Mouse (Mus musculus) hindbrain, embryonic 11.5 days (tissue): ENCODE data around the gene Ccdc170. TPM values are rescaled to one million over a fixed set of nuclear protein-coding genes. Genes with fewer than 3 reads are reported as not detected.

Experiments used
- ATAC-seq: fragments of 200-750 bp; cut with Nextera tagmentation; 2 replicates; pipeline ENCODE4 v1.8.0; 2017; ENCODE audit warnings: mild to moderate bottlenecking, moderate TSS enrichment, moderate library complexity; ENCODE audit not compliant: low FRiP score
- DNase-seq: peaks from one replicate; pipeline ENCODE4 v3.0.0-alpha.2; 2015; ENCODE audit warnings: low spot score
- H3K27ac ChIP-seq: fragments of 300-500 bp; sonication (generic); 2 replicates; pipeline ENCODE4 v1.5.1; 2014; ENCODE audit warnings: mild to moderate bottlenecking, low read depth, low read length
- H3K27me3 ChIP-seq: fragments of 300-500 bp; sonication (generic); 2 replicates; pipeline ENCODE4 v1.6.1; 2014; ENCODE audit warnings: mild to moderate bottlenecking, low read length, moderate library complexity, mixed read lengths; ENCODE audit not compliant: control insufficient read depth, insufficient read depth
- H3K36me3 ChIP-seq: fragments of 300-500 bp; sonication (generic); 2 replicates; pipeline ENCODE4 v1.6.1; 2014; ENCODE audit warnings: mild to moderate bottlenecking, low read length, moderate library complexity, mixed read lengths; ENCODE audit not compliant: control insufficient read depth, insufficient read depth
- H3K4me1 ChIP-seq: fragments of 300-500 bp; sonication (generic); replicated peaks from 2 replicates; pipeline ENCODE4 v1.6.1; 2014; ENCODE audit warnings: low read length, mixed read lengths; ENCODE audit not compliant: control insufficient read depth, insufficient read depth
- H3K4me2 ChIP-seq: fragments of 300-500 bp; sonication (generic); replicated peaks from 2 replicates; pipeline ENCODE4 v1.6.1; 2014; ENCODE audit warnings: mild to moderate bottlenecking, low read depth, low read length
- H3K4me3 ChIP-seq: fragments of 300-500 bp; sonication (generic); 2 replicates; pipeline ENCODE4 v1.5.1; 2014; ENCODE audit warnings: low read depth, low read length
- H3K9ac ChIP-seq: fragments of 300-500 bp; sonication (generic); 2 replicates; pipeline ENCODE4 v1.6.1; 2014; ENCODE audit warnings: low read depth, low read length
- H3K9me3 ChIP-seq: fragments of 300-500 bp; sonication (generic); 2 replicates; pipeline ENCODE4 v1.6.1; 2016; ENCODE audit warnings: low read length; ENCODE audit not compliant: control insufficient read depth
- WGBS: fragments of 180-500 bp; shearing (Covaris S2); extraction: QIAGEN DNeasy Blood & Tissue Kit; methylation state at CpG from one replicate; pipeline ENCODE4 v1.1.7; 2014; 5-methylcytosine and 5-hydroxymethylcytosine counted together
- polyA plus RNA-seq: library from polyadenylated mRNA; unstranded; fragments of >200 nt; fragmentation: Nextera tagmentation; extraction: Ambion mirVana; gene quantifications from 2 replicates; pipeline ENCODE4 v1.2.1, GENCODE M21; 2014

Ccdc170 gene
- polyA plus RNA-seq, 1 experiment from 2014 or later, result 0.40 TPM

GRCm38 (mm10) chr10:4570778-4571177 is 88.5 kb downstream of the Ccdc170 start:
- H3K27ac ChIP-seq, result no peak overlapping the region
- H3K27me3 ChIP-seq, result no peaks in the 10 kb centered on the region
- H3K9ac ChIP-seq, result no peak overlapping the region
- H3K4me2 ChIP-seq, result no peak overlapping the region
- no peaks in the 10 kb centered on the region for H3K4me1 ChIP-seq
- no peak for ATAC-seq
- H3K4me3 ChIP-seq, result no peak overlapping the region
- no peaks in the 10 kb centered on the region for H3K9me3 ChIP-seq
- no peak for DNase-seq
- H3K36me3 ChIP-seq, result no peaks in the 10 kb centered on the region
- 92% methylated on average over 4 of the region's 4 CpGs for WGBS

GRCm38 (mm10) chr10:4571304-4571703 is 89.0 kb downstream of the Ccdc170 start:
- H3K4me1 ChIP-seq, result no peaks in the 10 kb centered on the region
- no peak overlapping the region for H3K4me2 ChIP-seq
- no peaks in the 10 kb centered on the region for H3K9me3 ChIP-seq
- no peak overlapping the region for H3K9ac ChIP-seq
- no peaks in the 10 kb centered on the region for H3K36me3 ChIP-seq
- no peaks in the 10 kb centered on the region for H3K27me3 ChIP-seq
- no peak overlapping the region for H3K4me3 ChIP-seq
- DNase-seq (no peak), ATAC-seq (no peak)
- WGBS, result 73% methylated on average over 4 of the region's 4 CpGs
- no peak overlapping the region for H3K27ac ChIP-seq

- Histone ChIP-seq H3K4me1 (no peaks in the 10 kb centered on the region), H3K4me3 (no peak overlapping the region), H3K9me3 (no peaks in the 10 kb centered on the region), H3K4me2 (no peak overlapping the region), H3K27ac (no peak overlapping the region), H3K27me3 (no peaks in the 10 kb centered on the region), H3K9ac (no peak overlapping the region), H3K36me3 (no peaks in the 10 kb centered on the region)
- whole genome bisulfite sequencing, result 81% methylated on average over 5 of the region's 5 CpGs
- DNase-seq, result peak; percentile 55
- peak; percentile 72 for ATAC-seq
These were observed 99.6 kb downstream of the Ccdc170 start for GRCm38 (mm10) chr10:4581905-4582304.

- WGBS, result 82% methylated on average over 6 of the region's 6 CpGs
- no peak for ATAC-seq
These were observed 104.4 kb downstream of the Ccdc170 start for GRCm38 (mm10) chr10:4586691-4587090.

GRCm38 (mm10) chr10:4589576-4589975 is 107.3 kb downstream of the Ccdc170 start:
- DNase-seq, result no peak
- Histone ChIP-seq H3K27me3 (no peaks in the 10 kb centered on the region), H3K4me1 (no peaks in the 10 kb centered on the region), H3K9me3 (no peaks in the 10 kb centered on the region), H3K27ac (no peak overlapping the region), H3K36me3 (no peaks in the 10 kb centered on the region), H3K4me3 (no peak overlapping the region), H3K9ac (no peak overlapping the region), H3K4me2 (no peak overlapping the region)
- no peak for ATAC-seq
- 80% methylated on average over 4 of the region's 4 CpGs for WGBS

More at GRCm38 (mm10) chr10:4586691-4587090, 104.4 kb downstream of the Ccdc170 start:
- Histone ChIP-seq H3K4me2 (no peak overlapping the region), H3K27me3 (no peaks in the 10 kb centered on the region), H3K9ac (no peak overlapping the region), H3K4me1 (no peaks in the 10 kb centered on the region), H3K4me3 (no peak overlapping the region), H3K27ac (no peak overlapping the region), H3K9me3 (no peaks in the 10 kb centered on the region), H3K36me3 (no peaks in the 10 kb centered on the region)
- DNase-seq, result no peak

GRCm38 (mm10) chr10:4590956-4591355 is 108.7 kb downstream of the Ccdc170 start:
- no peak overlapping the region for H3K4me3 ChIP-seq
- H3K27me3 ChIP-seq, result no peaks in the 10 kb centered on the region
- H3K4me1 ChIP-seq, result no peaks in the 10 kb centered on the region
- no peak overlapping the region for H3K9ac ChIP-seq
- H3K36me3 ChIP-seq, result no peaks in the 10 kb centered on the region
- no peaks in the 10 kb centered on the region for H3K9me3 ChIP-seq
- DNase-seq (no peak), ATAC-seq (no peak)
- H3K27ac ChIP-seq, result no peak overlapping the region
- 88% methylated on average over 8 of the region's 8 CpGs for WGBS
- no peak overlapping the region for H3K4me2 ChIP-seq

GRCm38 (mm10) chr10:4593828-4594227 is 111.5 kb downstream of the Ccdc170 start:
- H3K4me1 ChIP-seq, result no peaks in the 10 kb centered on the region
- DNase-seq, result peak; percentile 25
- no peaks in the 10 kb centered on the region for H3K36me3 ChIP-seq
- 72% methylated on average over 4 of the region's 4 CpGs for WGBS
- H3K9me3 ChIP-seq, result no peaks in the 10 kb centered on the region
- H3K4me2 ChIP-seq, result no peak overlapping the region
- no peak overlapping the region for H3K9ac ChIP-seq
- H3K4me3 ChIP-seq, result no peak overlapping the region
- H3K27me3 ChIP-seq, result no peaks in the 10 kb centered on the region
- no peak overlapping the region for H3K27ac ChIP-seq
- no peak for ATAC-seq

- no peak for ATAC-seq
- Histone ChIP-seq H3K36me3 (no peaks in the 10 kb centered on the region), H3K9ac (no peak overlapping the region), H3K27ac (no peak overlapping the region), H3K27me3 (no peaks in the 10 kb centered on the region), H3K9me3 (no peaks in the 10 kb centered on the region), H3K4me2 (no peak overlapping the region), H3K4me1 (no peaks in the 10 kb centered on the region), H3K4me3 (no peak overlapping the region)
- DNase-seq, result no peak
- 93% methylated on average over 4 of the region's 4 CpGs for WGBS
These were observed 114.9 kb downstream of the Ccdc170 start for GRCm38 (mm10) chr10:4597211-4597610.

GRCm38 (mm10) chr10:4598244-4598842 is 116.0 kb downstream of the Ccdc170 start:
- Histone ChIP-seq H3K36me3 (no peaks in the 10 kb centered on the region), H3K9ac (no peak overlapping the region), H3K4me3 (no peak overlapping the region), H3K4me1 (no peaks in the 10 kb centered on the region), H3K4me2 (no peak overlapping the region), H3K9me3 (no peaks in the 10 kb centered on the region), H3K27ac (no peak overlapping the region), H3K27me3 (no peaks in the 10 kb centered on the region)
- WGBS, result 68% methylated on average over 10 of the region's 10 CpGs
- peak; percentile 72 for DNase-seq
- no peak for ATAC-seq
